Mouse (Mus musculus) heart, postnatal 0 days (tissue): ENCODE measurements around the gene Rnf11. TPM values are rescaled to one million over a fixed set of nuclear protein-coding genes. Genes with fewer than 3 reads are reported as not detected.

ENCODE experiments used
- ATAC-seq: fragments of 200-750 bp; cut with Nextera tagmentation; 2 replicates; pipeline ENCODE4 v1.8.0; 2017; ENCODE audit warnings: low read depth, moderate number of reproducible peaks, moderate library complexity; ENCODE audit not compliant: insufficient read depth
- DNase-seq: peaks from one replicate; pipeline ENCODE4 v3.0.0-alpha.2; 2016; ENCODE audit warnings: low spot score
- H3K27ac ChIP-seq: fragments of 300-500 bp; sonication (generic); 2 replicates; pipeline ENCODE4 v1.5.1; 2014; ENCODE audit warnings: low read depth, mild to moderate bottlenecking
- H3K27me3 ChIP-seq: fragments of 300-500 bp; sonication (generic); 2 replicates; pipeline ENCODE4 v1.6.1; 2014; ENCODE audit warnings: low read length, mixed read lengths; ENCODE audit not compliant: control insufficient read depth, insufficient read depth
- H3K36me3 ChIP-seq: fragments of 300-500 bp; sonication (generic); replicated peaks from 2 replicates; pipeline ENCODE4 v1.6.1; 2014; ENCODE audit warnings: low read length, mixed read lengths; ENCODE audit not compliant: control insufficient read depth, insufficient read depth
- H3K4me1 ChIP-seq: fragments of 300-500 bp; sonication (generic); 2 replicates; pipeline ENCODE4 v1.6.1; 2014; ENCODE audit warnings: antibody characterized with exemption; ENCODE audit not compliant: control insufficient read depth, insufficient read depth
- H3K4me2 ChIP-seq: fragments of 300-500 bp; sonication (generic); 2 replicates; pipeline ENCODE4 v1.6.1; 2014; ENCODE audit warnings: low read depth, mild to moderate bottlenecking, low read length, moderate library complexity
- H3K4me3 ChIP-seq: fragments of 300-500 bp; sonication (generic); 2 replicates; pipeline ENCODE4 v1.5.1; 2014; ENCODE audit warnings: low read depth, low read length
- H3K9ac ChIP-seq: fragments of 300-500 bp; sonication (generic); replicated peaks from 2 replicates; pipeline ENCODE4 v1.6.1; 2014; ENCODE audit warnings: low read depth, low read length, mixed read lengths
- H3K9me3 ChIP-seq: fragments of 300-500 bp; sonication (generic); replicated peaks from 2 replicates; pipeline ENCODE4 v1.6.1; 2016; ENCODE audit warnings: low read length; ENCODE audit not compliant: control insufficient read depth
- CTCF ChIP-seq: IDR thresholded peaks from 2 replicates; pipeline ENCODE4 v1.5.1; 2016; ENCODE audit warnings: antibody characterized with exemption, control low read depth, low read depth
- EP300 ChIP-seq: IDR thresholded peaks from 2 replicates; pipeline ENCODE4 v1.6.1; 2016; ENCODE audit warnings: antibody characterized with exemption, low read depth
- WGBS: fragments of 180-500 bp; shearing (Covaris S2); extraction: QIAGEN DNeasy Blood & Tissue Kit; methylation state at CpG from one replicate; pipeline ENCODE4 v1.1.7; 2014; 5-methylcytosine and 5-hydroxymethylcytosine counted together
- polyA plus RNA-seq: library from polyadenylated mRNA; unstranded; fragments of >200 nt; fragmentation: Nextera tagmentation; extraction: Ambion mirVana; gene quantifications from 2 replicates; pipeline ENCODE4 v1.2.1, GENCODE M21; 2015
- total RNA-seq: library from RNA; depleted of rRNA; stranded (reverse); fragments of >200 nt; gene quantifications from 2 replicates; pipeline ENCODE4 v1.2.3, GENCODE M21; 2014; ENCODE audit warnings: low replicate concordance

The Rnf11 gene
- total and polyA plus RNA-seq, 2 experiments from 2014 or later = 44.2 TPM

DNA sequence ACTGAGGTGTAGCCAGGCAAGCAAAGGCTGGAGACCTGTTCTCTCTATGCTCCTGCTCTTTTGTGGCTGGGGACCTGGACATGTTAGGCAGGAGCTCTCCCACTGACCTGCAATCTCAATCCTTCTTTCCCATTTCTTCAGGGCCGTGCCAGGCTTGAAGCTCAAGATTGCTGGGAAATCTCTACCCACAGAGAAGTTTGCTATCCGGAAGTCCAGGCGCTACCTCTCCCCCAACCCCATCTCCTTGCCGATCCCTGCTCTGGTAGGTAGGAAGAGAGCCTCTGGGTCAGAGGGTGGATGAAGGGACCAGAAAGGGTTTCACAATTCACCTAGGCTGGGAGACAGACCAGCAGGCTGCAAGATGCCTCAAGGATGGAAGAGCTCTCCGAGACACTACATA, 44.1 kb downstream of the Rnf11 start:
- 95% methylated on average over 5 of the region's 5 CpGs for WGBS
- Histone ChIP-seq H3K9me3 (no peaks in the 10 kb centered on the region), H3K4me3 (no peak overlapping the region), H3K36me3 (no peaks in the 10 kb centered on the region), H3K4me1 (peaks cover 21% of the 10 kb centered on the region), H3K4me2 (no peak overlapping the region), H3K27ac (no peak overlapping the region), H3K27me3 (no peaks in the 10 kb centered on the region), H3K9ac (no peak overlapping the region)
- ATAC-seq (no peak), DNase-seq (no peak)
- no peak for TF ChIP-seq CTCF
- TF ChIP-seq EP300 = no peak

GRCm38 (mm10) chr4:109439825-109440248, 44.7 kb downstream of the Rnf11 start:
- TF ChIP-seq EP300 = no peak
- no peak for TF ChIP-seq CTCF
- DNase-seq (no peak), ATAC-seq (no peak)
- Histone ChIP-seq H3K4me1 (peaks cover 16% of the 10 kb centered on the region), H3K4me2 (no peak overlapping the region), H3K9me3 (no peaks in the 10 kb centered on the region), H3K4me3 (no peak overlapping the region), H3K9ac (no peak overlapping the region), H3K36me3 (no peaks in the 10 kb centered on the region), H3K27me3 (no peaks in the 10 kb centered on the region), H3K27ac (no peak overlapping the region)
- 46% methylated on average over 3 of the region's 3 CpGs for WGBS

GRCm38 (mm10) chr4:109439101-109439500, 45.4 kb downstream of the Rnf11 start:
- Histone ChIP-seq H3K9ac (no peak overlapping the region), H3K9me3 (no peaks in the 10 kb centered on the region), H3K27ac (no peak overlapping the region), H3K4me3 (no peak overlapping the region), H3K4me2 (no peak overlapping the region), H3K27me3 (no peaks in the 10 kb centered on the region), H3K4me1 (peaks cover 15% of the 10 kb centered on the region), H3K36me3 (no peaks in the 10 kb centered on the region)
- DNase-seq (no peak), ATAC-seq (no peak)
- WGBS = 71% methylated on average over 8 of the region's 8 CpGs
- TF ChIP-seq CTCF (0 out of 2 replicates have a peak, but pooled peaks have one; percentile 17), EP300 (no peak)

GRCm38 (mm10) chr4:109437913-109438878, 46.3 kb downstream of the Rnf11 start:
- peaks cover 16% of the 10 kb centered on the region for H3K4me1 ChIP-seq
- TF ChIP-seq CTCF (peak; percentile 82), EP300 (no peak)
- H3K9ac ChIP-seq = no peak overlapping the region
- H3K4me2 ChIP-seq = no peak overlapping the region
- no peak overlapping the region for H3K4me3 ChIP-seq
- 52% methylated on average over 9 of the region's 9 CpGs for WGBS
- H3K9me3 ChIP-seq = no peaks in the 10 kb centered on the region
- no peak overlapping the region for H3K27ac ChIP-seq
- no peaks in the 10 kb centered on the region for H3K27me3 ChIP-seq
- H3K36me3 ChIP-seq = no peaks in the 10 kb centered on the region
- DNase-seq (peak; percentile 55), ATAC-seq (peak; percentile 39; the same call in 1 of the 2 replicates)

- no peaks in the 10 kb centered on the region for H3K9me3 ChIP-seq
- H3K27me3 ChIP-seq = no peaks in the 10 kb centered on the region
- H3K27ac ChIP-seq = peak overlapping the region; percentile 36; the same call in 1 of the 2 replicates
- H3K4me1 ChIP-seq = peaks cover 10% of the 10 kb centered on the region; the same call in 1 of the 2 replicates
- no peaks in the 10 kb centered on the region for H3K36me3 ChIP-seq
- WGBS = 95% methylated on average over 1 of the region's 1 CpGs
- no peak overlapping the region for H3K9ac ChIP-seq
- no peak overlapping the region for H3K4me2 ChIP-seq
- no peak overlapping the region for H3K4me3 ChIP-seq
- no peak for TF ChIP-seq EP300
- no peak for TF ChIP-seq CTCF
- no peak for DNase-seq
- ATAC-seq = no peak
Observed at GRCm38 (mm10) chr4:109434256-109434655, 50.3 kb downstream of the Rnf11 start.
